Comparison of ENCODE assay signal across 9 mouse cellular contexts in genomic region chr11:77737289-77737688, GRCm38 (mm10). TPM values are rescaled to one million over a fixed set of nuclear protein-coding genes. Genes with fewer than 3 reads are reported as not detected.
DNase-seq lines count a peak whose midpoint lies in the region; ATAC-seq and TF ChIP-seq lines count a peak whose summit lies in the region.
"Had no signal": no experiment of that assay in that cellular context is flagged by ENCODE, and none has a peak within 500 bp of the region (broad histone marks: within the 10 kb centered on the region; RNA-seq: fewer than 3 reads in every experiment).

No protein-coding gene starts in this region.

- peak; percentile 83 for DNase-seq in forebrain, postnatal 0 days
- peak; percentile 85 to 96 for DNase-seq in adrenal gland, adult (ENCODE audit: inconsistent age in 2 of 2, low spot score in 1 of 2)
- peak; percentile 89 for DNase-seq in heart, adult 8-10 months (ENCODE audit: low spot score)
- peak; percentile 80 for DNase-seq in left cerebral cortex, adult 11 months (ENCODE audit: low spot score)
- peak; percentile 84 for DNase-seq in stomach, postnatal 0 days (ENCODE audit: low spot score)

- H3K27ac ChIP-seq in forebrain, postnatal 0 days (ENCODE audit: low read depth, low read length): no peak overlapping the region
- H3K27ac ChIP-seq in forebrain, embryonic 16.5 days (ENCODE audit: low read length): no peak overlapping the region
- H3K27ac ChIP-seq in stomach, postnatal 0 days (replicated peaks): no peak overlapping the region
- H3K27ac ChIP-seq: neural tube, embryonic 12.5 days had no signal

- H3K36me3 ChIP-seq in forebrain, postnatal 0 days (ENCODE audit: insufficient read depth): no peaks in the 10 kb centered on the region
- no peaks in the 10 kb centered on the region for H3K36me3 ChIP-seq in forebrain, embryonic 16.5 days (ENCODE audit: control insufficient read depth, insufficient read depth)
- H3K36me3 ChIP-seq in stomach, postnatal 0 days (ENCODE audit: control insufficient read depth, insufficient read depth, low read length): no peaks in the 10 kb centered on the region
- H3K36me3 ChIP-seq: neural tube, embryonic 12.5 days had no signal

- TF ChIP-seq CTCF in forebrain, postnatal 0 days (IDR thresholded peaks at IDR 0.05; ENCODE audit: low read depth): peak; percentile 93
- peak; percentile 95 for TF ChIP-seq CTCF in stomach, postnatal 0 days (IDR thresholded peaks at IDR 0.05; ENCODE audit: low read depth)

- H3K9ac ChIP-seq in forebrain, postnatal 0 days: no peak overlapping the region
- no peak overlapping the region for H3K9ac ChIP-seq in forebrain, embryonic 16.5 days (replicated peaks; ENCODE audit: low read depth, low read length)
- no peak overlapping the region for H3K9ac ChIP-seq in stomach, postnatal 0 days (ENCODE audit: low read length)
- H3K9ac ChIP-seq: neural tube, embryonic 12.5 days had no signal

- no peak overlapping the region for H3K4me3 ChIP-seq in forebrain, postnatal 0 days (ENCODE audit: low read depth, low read length)
- no peak overlapping the region for H3K4me3 ChIP-seq in forebrain, embryonic 16.5 days (replicated peaks; ENCODE audit: low read length)
- no peak overlapping the region for H3K4me3 ChIP-seq in stomach, postnatal 0 days (ENCODE audit: low read depth, low read length)
- H3K4me3 ChIP-seq: neural tube, embryonic 12.5 days had no signal

- TF ChIP-seq EP300 in stomach, postnatal 0 days (optimal IDR thresholded peaks at IDR 0.05): no peak

- H3K9me3 ChIP-seq in forebrain, postnatal 0 days (ENCODE audit: low read length): no peaks in the 10 kb centered on the region
- no peaks in the 10 kb centered on the region for H3K9me3 ChIP-seq in forebrain, embryonic 16.5 days (ENCODE audit: control insufficient read depth, low read length)
- H3K9me3 ChIP-seq in stomach, postnatal 0 days (ENCODE audit: control insufficient read depth, low read length): no peaks in the 10 kb centered on the region
- H3K9me3 ChIP-seq: neural tube, embryonic 12.5 days had no signal

- ATAC-seq in forebrain, postnatal 0 days: peak; percentile 43; the same call in 1 of the 2 replicates
- no peak for ATAC-seq in forebrain, embryonic 16.5 days
- ATAC-seq in common myeloid progenitor, adult 5-6 weeks (replicated peaks; ENCODE audit: low read depth, poor library complexity, severe bottlenecking): peak; percentile 69
- ATAC-seq in monocyte, adult 5-6 weeks (replicated peaks; ENCODE audit: insufficient number of reproducible peaks, low FRiP score, low TSS enrichment, poor library complexity, severe bottlenecking): peak; percentile 79
- no peak for ATAC-seq in stomach, postnatal 0 days (ENCODE audit: low FRiP score, low TSS enrichment)

- H3K4me1 ChIP-seq in forebrain, postnatal 0 days (ENCODE audit: insufficient read depth): no peaks in the 10 kb centered on the region
- H3K4me1 ChIP-seq in forebrain, embryonic 16.5 days (replicated peaks; ENCODE audit: control insufficient read depth, insufficient read depth, low read length): no peaks in the 10 kb centered on the region
- no peaks in the 10 kb centered on the region for H3K4me1 ChIP-seq in stomach, postnatal 0 days (replicated peaks; ENCODE audit: control insufficient read depth, insufficient read depth)
- H3K4me1 ChIP-seq: neural tube, embryonic 12.5 days had no signal

- H3K27me3 ChIP-seq in forebrain, postnatal 0 days (ENCODE audit: insufficient read depth, low read length): no peaks in the 10 kb centered on the region
- no peaks in the 10 kb centered on the region for H3K27me3 ChIP-seq in forebrain, embryonic 16.5 days (replicated peaks; ENCODE audit: control insufficient read depth, insufficient read depth, low read length)
- no peaks in the 10 kb centered on the region for H3K27me3 ChIP-seq in stomach, postnatal 0 days (ENCODE audit: control insufficient read depth, insufficient read depth, low read length)
- H3K27me3 ChIP-seq: neural tube, embryonic 12.5 days had no signal

- H3K4me2 ChIP-seq in forebrain, postnatal 0 days (ENCODE audit: low read depth): no peak overlapping the region
- no peak overlapping the region for H3K4me2 ChIP-seq in forebrain, embryonic 16.5 days (ENCODE audit: low read length)
- no peak overlapping the region for H3K4me2 ChIP-seq in stomach, postnatal 0 days (replicated peaks; ENCODE audit: low read depth)
- H3K4me2 ChIP-seq: neural tube, embryonic 12.5 days had no signal

- 1% methylated on average over 6 of the region's 6 CpGs for WGBS in forebrain, postnatal 0 days
- 2% methylated on average over 6 of the region's 6 CpGs for WGBS in forebrain, embryonic 16.5 days
- WGBS in stomach, postnatal 0 days: 2% methylated on average over 6 of the region's 6 CpGs

RNA-seq across cellular contexts. Expression of gene Cryba1, which starts 12.2 kb away (rescaled TPM):
- total RNA-seq in forebrain, postnatal 0 days (2014; rRNA removed): 0.23 and 0.95 TPM in 2 replicates
- polyA plus RNA-seq in forebrain, postnatal 0 days (2015; fragmentation: Nextera tagmentation; extraction: Ambion mirVana): 0.41 and 0.88 TPM in 2 replicates
- 0.19 and 0.66 TPM in 2 replicates for polyA plus RNA-seq in forebrain, embryonic 16.5 days (2015; fragmentation: Nextera tagmentation; extraction: Ambion mirVana)
- not detected in 2 replicates for total RNA-seq in common myeloid progenitor, adult 5-6 weeks (2017)
- not detected for total RNA-seq in heart, adult 8-10 months (2022)
- total RNA-seq in monocyte, adult 5-6 weeks (2017): not detected in 3 replicates
- polyA plus RNA-seq in stomach, postnatal 0 days (2015; fragmentation: Nextera tagmentation; extraction: Ambion mirVana): not detected in 2 replicates

RNA-seq across cellular contexts. Expression of gene Myo18a, which starts 25.8 kb away (rescaled TPM):
- 67.5 and 85.2 TPM in 2 replicates for total RNA-seq in forebrain, postnatal 0 days (2014; rRNA removed)
- 23.9 and 33.8 TPM in 2 replicates for polyA plus RNA-seq in forebrain, postnatal 0 days (2015; fragmentation: Nextera tagmentation; extraction: Ambion mirVana)
- polyA plus RNA-seq in forebrain, embryonic 16.5 days (2015; fragmentation: Nextera tagmentation; extraction: Ambion mirVana): 54.8 and 59.8 TPM in 2 replicates
- total RNA-seq in common myeloid progenitor, adult 5-6 weeks (2017): 118 and 140 TPM in 2 replicates
- 100 to 1,000 TPM; 256 to 285 (median 277) TPM for total RNA-seq in heart, adult 8-10 months (2022)
- 142 to 166 TPM (median 145 TPM) in 3 replicates for total RNA-seq in monocyte, adult 5-6 weeks (2017)
- polyA plus RNA-seq in stomach, postnatal 0 days (2015; fragmentation: Nextera tagmentation; extraction: Ambion mirVana): 34.3 and 38.7 TPM in 2 replicates

RNA-seq across cellular contexts. Expression of gene Gm10277, which starts 50.3 kb away (rescaled TPM):
- total RNA-seq in forebrain, postnatal 0 days (2014; rRNA removed): not detected in 2 replicates
- 0.29 TPM in 1 of 2 replicates, not detected in the other for polyA plus RNA-seq in forebrain, postnatal 0 days (2015; fragmentation: Nextera tagmentation; extraction: Ambion mirVana)
- 0.99 and 3.3 TPM in 2 replicates for polyA plus RNA-seq in forebrain, embryonic 16.5 days (2015; fragmentation: Nextera tagmentation; extraction: Ambion mirVana)
- 0.05 TPM in 1 of 2 replicates, not detected in the other for total RNA-seq in common myeloid progenitor, adult 5-6 weeks (2017)
- not detected for total RNA-seq in heart, adult 8-10 months (2022)
- 0.68 to 1.2 TPM in 2 of 3 replicates, not detected in the other for total RNA-seq in monocyte, adult 5-6 weeks (2017)
- polyA plus RNA-seq in stomach, postnatal 0 days (2015; fragmentation: Nextera tagmentation; extraction: Ambion mirVana): 0.40 TPM in 2 replicates

RNA-seq across cellular contexts. Expression of gene Nufip2, which starts 51.3 kb away (rescaled TPM):
- total RNA-seq in forebrain, postnatal 0 days (2014; rRNA removed): 42.9 and 52.0 TPM in 2 replicates
- polyA plus RNA-seq in forebrain, postnatal 0 days (2015; fragmentation: Nextera tagmentation; extraction: Ambion mirVana): 1.7 and 3.0 TPM in 2 replicates
- polyA plus RNA-seq in forebrain, embryonic 16.5 days (2015; fragmentation: Nextera tagmentation; extraction: Ambion mirVana): 2.7 and 3.6 TPM in 2 replicates
- 80.2 and 84.7 TPM in 2 replicates for total RNA-seq in common myeloid progenitor, adult 5-6 weeks (2017)
- 10 to 100 TPM; 38.9 to 49.7 (median 45.2) TPM for total RNA-seq in heart, adult 8-10 months (2022)
- 135 to 169 TPM (median 146 TPM) in 3 replicates for total RNA-seq in monocyte, adult 5-6 weeks (2017)
- polyA plus RNA-seq in stomach, postnatal 0 days (2015; fragmentation: Nextera tagmentation; extraction: Ambion mirVana): 2.7 and 2.8 TPM in 2 replicates

Comparison
In these comparisons a context has a peak if more than half of its experiments do, and no peak if none do; other contexts are left out.
1. ATAC-seq: peak in forebrain, postnatal 0 days (single experiment), common myeloid progenitor, adult 5-6 weeks (single experiment) and monocyte, adult 5-6 weeks (single experiment); none in forebrain, embryonic 16.5 days (single experiment) and stomach, postnatal 0 days (single experiment).
2. Peak in every context shown above with its lines, with median percentiles within 50 percentile points of each other: DNase-seq.